Mouse (Mus musculus) megakaryocyte progenitor cell, adult 5-6 weeks (primary cell): ENCODE measurements at regions not wholly inside any gene's neighbourhood (a gene's known extent, or its start where the extent isn't known, plus 50 kb on each side); places are given as distances from the start of the nearest gene placed in this dataset.
A peak's percentile ranks its signal among the peaks of the same experiment; 100 is the strongest.

ENCODE experiments used
- ATAC-seq: replicated peaks from 2 replicates; pipeline ENCODE4 v1.8.0; 2016; ENCODE audit warnings: mild to moderate bottlenecking, moderate TSS enrichment, inconsistent platforms; ENCODE audit not compliant: poor library complexity

- ATAC-seq = peak; percentile 78
Observed at GRCm38 (mm10) chr10:53435181-53435874, 55.6 kb upstream of the Cep85l start.

GRCm38 (mm10) chr10:53434376-53435171 is 54.8 kb upstream of the Cep85l start:
- ATAC-seq = peak; percentile 57

GRCm38 (mm10) chr10:53432794-53433193 is 53.0 kb upstream of the Cep85l start:
- no peak for ATAC-seq

GRCm38 (mm10) chr10:53429539-53430344 is 50.0 kb upstream of the Cep85l start:
- no peak for ATAC-seq
